Mouse (Mus musculus): Measurements from ENCODE around the gene Tbc1d17. TPM values are rescaled to one million over a fixed set of nuclear protein-coding genes. Genes with fewer than 3 reads are reported as not detected.
A peak's percentile ranks its signal among the peaks of the same experiment; 100 is the strongest.

The Tbc1d17 gene
- polyA plus RNA-seq, 1 experiment from 2014 or later: 69.9 TPM

GRCm38 (mm10) chr7:44860576-44861428 lies 11.9 kb upstream of the Tbc1d17 start:
- DNase-seq (ENCODE audit: low spot score): peak; percentile 91
- H3K4me3 ChIP-seq (ENCODE audit: low read depth, low read length): no peak overlapping the region
- no peaks in the 10 kb centered on the region for H3K27me3 ChIP-seq (ENCODE audit: control insufficient read depth, insufficient read depth, low read length)
- no peak overlapping the region for H3K4me2 ChIP-seq (ENCODE audit: low read depth, low read length, severe bottlenecking)
- H3K27ac ChIP-seq (ENCODE audit: low read depth, low read length): peak overlapping the region; percentile 32; the same call in 1 of the 2 replicates
- peaks cover 20% of the 10 kb centered on the region for H3K36me3 ChIP-seq (ENCODE audit: control insufficient read depth, insufficient read depth, low read length)
- 57% methylated on average over 22 of the region's 22 CpGs for WGBS
- H3K9ac ChIP-seq (ENCODE audit: low read length): no peak overlapping the region
- peaks cover 8% of the 10 kb centered on the region; the same call in 1 of the 2 replicates for H3K4me1 ChIP-seq (replicated peaks; ENCODE audit: control insufficient read depth, insufficient read depth, low read length)
- peak; percentile 25; the same call in 1 of the 2 replicates for ATAC-seq (replicated peaks; ENCODE audit: low FRiP score)
- H3K9me3 ChIP-seq (ENCODE audit: control insufficient read depth, low read length): no peaks in the 10 kb centered on the region

DNA sequence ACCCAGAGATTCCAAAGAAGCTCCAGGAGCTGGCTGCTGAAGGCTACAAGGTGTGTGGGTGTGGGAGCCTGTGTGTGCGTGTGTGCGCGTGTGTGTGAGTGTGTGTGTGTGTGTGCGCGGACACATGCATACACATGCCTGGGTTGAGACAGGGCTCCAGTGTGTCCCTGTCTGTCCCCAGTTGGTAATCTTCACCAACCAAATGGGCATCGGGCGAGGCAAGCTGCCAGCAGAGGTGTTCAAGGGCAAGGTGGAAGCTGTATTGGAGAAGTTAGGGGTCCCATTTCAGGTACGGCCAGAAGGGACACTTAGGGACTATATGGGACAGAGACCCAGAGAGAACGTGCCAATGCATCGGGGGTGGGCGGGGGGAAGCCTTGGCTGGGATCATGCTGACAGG lies 11.0 kb upstream of the Tbc1d17 start:
- H3K4me1 ChIP-seq (replicated peaks; ENCODE audit: control insufficient read depth, insufficient read depth, low read length): peaks cover 11% of the 10 kb centered on the region
- no peaks in the 10 kb centered on the region for H3K9me3 ChIP-seq (ENCODE audit: control insufficient read depth, low read length)
- 92% methylated on average over 11 of the region's 11 CpGs for WGBS
- H3K27me3 ChIP-seq (ENCODE audit: control insufficient read depth, insufficient read depth, low read length): no peaks in the 10 kb centered on the region
- H3K4me3 ChIP-seq (ENCODE audit: low read depth, low read length): no peak overlapping the region
- no peak overlapping the region for H3K4me2 ChIP-seq (ENCODE audit: low read depth, low read length, severe bottlenecking)
- H3K9ac ChIP-seq (ENCODE audit: low read length): no peak overlapping the region
- DNase-seq (ENCODE audit: low spot score) (no peak), ATAC-seq (replicated peaks; ENCODE audit: low FRiP score) (no peak)
- H3K36me3 ChIP-seq (ENCODE audit: control insufficient read depth, insufficient read depth, low read length): peaks cover 20% of the 10 kb centered on the region
- no peak overlapping the region for H3K27ac ChIP-seq (ENCODE audit: low read depth, low read length)

DNA sequence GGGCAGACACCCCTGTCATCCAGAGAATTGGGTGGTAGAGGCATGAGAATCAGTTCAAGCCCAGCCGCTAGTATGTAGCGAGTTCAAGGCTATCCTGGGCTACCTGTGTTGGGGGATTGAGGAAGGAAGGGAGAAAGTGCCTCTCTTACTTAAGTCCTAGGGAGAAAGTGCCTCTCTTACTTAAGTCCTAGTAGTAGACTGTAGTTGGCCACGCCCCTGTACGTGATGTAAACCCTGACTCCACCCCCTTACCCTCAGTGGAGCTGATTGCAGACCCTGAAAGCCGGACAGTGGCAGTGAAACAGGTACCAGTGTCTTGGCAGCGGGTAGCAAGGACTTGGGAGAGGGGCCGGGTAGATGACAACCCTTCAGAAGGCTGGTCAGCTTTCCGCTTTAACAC lies 9.0 kb upstream of the Tbc1d17 start:
- no peak for ATAC-seq (replicated peaks; ENCODE audit: low FRiP score)
- 30% methylated on average over 8 of the region's 8 CpGs for WGBS

GRCm38 (mm10) chr7:44857042-44857552 lies 8.2 kb upstream of the Tbc1d17 start, which contains the start of gene Pnkp:
TSS of gene Pnkp (plus strand) at chr7:44857139.
- Histone ChIP-seq H3K9ac (ENCODE audit: low read length) (peak within 1 kb of the TSS; percentile 67), H3K27ac (ENCODE audit: low read depth, low read length) (peak within 1 kb of the TSS; percentile 65), H3K27me3 (ENCODE audit: control insufficient read depth, insufficient read depth, low read length) (no peaks in the 10 kb centered on the region), H3K36me3 (ENCODE audit: control insufficient read depth, insufficient read depth, low read length) (no peaks in the 10 kb centered on the region), H3K4me3 (ENCODE audit: low read depth, low read length) (peak within 1 kb of the TSS; percentile 50), H3K9me3 (ENCODE audit: control insufficient read depth, low read length) (no peaks in the 10 kb centered on the region), H3K4me1 (replicated peaks; ENCODE audit: control insufficient read depth, insufficient read depth, low read length) (peaks cover 21% of the 10 kb centered on the region), H3K4me2 (ENCODE audit: low read depth, low read length, severe bottlenecking) (peak within 1 kb of the TSS; percentile 93)
- ATAC-seq (replicated peaks; ENCODE audit: low FRiP score): peak; percentile 51
- peak; percentile 91 for DNase-seq (ENCODE audit: low spot score)
- WGBS: under 1% methylated on average over 32 of the region's 32 CpGs

More for the DNA sequence above, 9.0 kb upstream of the Tbc1d17 start:
- peaks cover 21% of the 10 kb centered on the region for H3K4me1 ChIP-seq (replicated peaks; ENCODE audit: control insufficient read depth, insufficient read depth, low read length)
- no peaks in the 10 kb centered on the region for H3K27me3 ChIP-seq (ENCODE audit: control insufficient read depth, insufficient read depth, low read length)
- DNase-seq (ENCODE audit: low spot score): no peak
- H3K4me2 ChIP-seq (ENCODE audit: low read depth, low read length, severe bottlenecking): peak overlapping the region; percentile 93
- H3K36me3 ChIP-seq (ENCODE audit: control insufficient read depth, insufficient read depth, low read length): peaks cover under 1% of the 10 kb centered on the region; the same call in 1 of the 2 replicates
- H3K27ac ChIP-seq (ENCODE audit: low read depth, low read length): no peak overlapping the region
- peak overlapping the region; percentile 67 for H3K9ac ChIP-seq (ENCODE audit: low read length)
- H3K4me3 ChIP-seq (ENCODE audit: low read depth, low read length): peak overlapping the region; percentile 50
- H3K9me3 ChIP-seq (ENCODE audit: control insufficient read depth, low read length): no peaks in the 10 kb centered on the region

DNA sequence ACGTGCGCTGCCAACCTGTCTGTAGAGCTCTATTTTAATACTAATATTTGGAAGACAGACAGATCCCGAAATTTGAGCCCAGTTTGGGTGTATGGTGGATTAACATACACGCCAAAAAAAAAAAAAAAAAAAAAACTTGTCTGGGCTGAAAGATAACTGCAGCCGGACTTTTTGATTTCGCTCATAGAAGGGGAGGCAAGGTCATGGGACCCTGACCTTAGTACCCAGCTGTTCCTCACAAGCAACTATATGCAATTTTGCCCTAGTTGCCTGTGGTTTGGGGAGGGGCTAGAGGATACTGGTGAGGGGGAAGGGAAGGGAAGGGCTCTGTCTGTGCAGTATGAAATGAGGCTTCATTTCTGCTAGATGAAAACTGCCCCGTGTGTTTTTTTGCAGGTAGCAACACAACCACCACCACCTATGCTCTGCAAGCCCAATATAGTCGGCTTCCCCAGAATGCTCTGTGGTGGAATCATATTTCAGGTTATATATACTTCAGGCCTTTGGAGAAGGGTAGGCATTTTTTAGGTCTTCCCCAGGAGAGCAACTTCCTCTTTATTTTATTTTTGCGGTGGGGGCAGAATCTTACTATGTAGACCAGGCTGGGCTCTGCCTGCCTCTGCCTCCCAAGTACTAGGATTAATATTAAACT lies 7.5 kb upstream of the Tbc1d17 start:
- Histone ChIP-seq H3K4me1 (replicated peaks; ENCODE audit: control insufficient read depth, insufficient read depth, low read length) (peaks cover 21% of the 10 kb centered on the region), H3K9me3 (ENCODE audit: control insufficient read depth, low read length) (no peaks in the 10 kb centered on the region), H3K27ac (ENCODE audit: low read depth, low read length) (peak overlapping the region; percentile 65; the same call in 1 of the 2 replicates), H3K4me3 (ENCODE audit: low read depth, low read length) (peak overlapping the region; percentile 50), H3K27me3 (ENCODE audit: control insufficient read depth, insufficient read depth, low read length) (no peaks in the 10 kb centered on the region), H3K4me2 (ENCODE audit: low read depth, low read length, severe bottlenecking) (peak overlapping the region; percentile 93), H3K36me3 (ENCODE audit: control insufficient read depth, insufficient read depth, low read length) (no peaks in the 10 kb centered on the region), H3K9ac (ENCODE audit: low read length) (peak overlapping the region; percentile 67; the same call in 1 of the 2 replicates)
- no peak for DNase-seq (ENCODE audit: low spot score)
- no peak for ATAC-seq (replicated peaks; ENCODE audit: low FRiP score)
- WGBS: 65% methylated on average over 9 of the region's 9 CpGs

DNA sequence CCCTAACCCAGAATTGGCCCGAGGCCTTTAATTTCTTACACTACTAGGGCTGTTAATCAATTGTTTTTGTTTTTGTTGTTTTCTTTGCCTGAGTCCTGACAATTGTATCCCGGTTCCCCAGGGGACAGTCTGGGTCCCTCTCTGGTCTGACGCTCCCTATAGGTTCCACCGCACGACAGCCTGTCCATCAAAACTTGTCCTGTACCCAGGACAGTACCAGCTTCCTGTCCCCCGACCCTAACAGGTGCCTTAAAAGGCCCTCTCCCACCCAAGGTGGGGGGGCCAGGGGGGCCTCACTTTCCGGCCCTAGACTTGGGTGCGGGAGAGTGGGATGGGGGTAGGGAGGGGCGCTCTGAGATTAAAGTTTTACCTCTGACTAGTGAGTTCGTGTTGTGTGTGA lies 6.2 kb upstream of the Tbc1d17 start:
- no peaks in the 10 kb centered on the region for H3K36me3 ChIP-seq (ENCODE audit: control insufficient read depth, insufficient read depth, low read length)
- peak overlapping the region; percentile 44 for H3K4me3 ChIP-seq (ENCODE audit: low read depth, low read length)
- H3K27me3 ChIP-seq (ENCODE audit: control insufficient read depth, insufficient read depth, low read length): no peaks in the 10 kb centered on the region
- peaks cover 28% of the 10 kb centered on the region for H3K4me1 ChIP-seq (replicated peaks; ENCODE audit: control insufficient read depth, insufficient read depth, low read length)
- WGBS: 39% methylated on average over 10 of the region's 10 CpGs
- peak overlapping the region; percentile 94 for H3K4me2 ChIP-seq (ENCODE audit: low read depth, low read length, severe bottlenecking)
- DNase-seq (ENCODE audit: low spot score) (no peak), ATAC-seq (replicated peaks; ENCODE audit: low FRiP score) (no peak)
- H3K9me3 ChIP-seq (ENCODE audit: control insufficient read depth, low read length): no peaks in the 10 kb centered on the region
- peak overlapping the region; percentile 70 for H3K9ac ChIP-seq (ENCODE audit: low read length)
- peak overlapping the region; percentile 86 for H3K27ac ChIP-seq (ENCODE audit: low read depth, low read length)

- Histone ChIP-seq H3K4me2 (ENCODE audit: low read depth, low read length, severe bottlenecking) (peak overlapping the region; percentile 94), H3K4me3 (ENCODE audit: low read depth, low read length) (peak overlapping the region; percentile 44), H3K27ac (ENCODE audit: low read depth, low read length) (peak overlapping the region; percentile 86), H3K4me1 (replicated peaks; ENCODE audit: control insufficient read depth, insufficient read depth, low read length) (peaks cover 28% of the 10 kb centered on the region), H3K36me3 (ENCODE audit: control insufficient read depth, insufficient read depth, low read length) (no peaks in the 10 kb centered on the region), H3K9me3 (ENCODE audit: control insufficient read depth, low read length) (no peaks in the 10 kb centered on the region), H3K27me3 (ENCODE audit: control insufficient read depth, insufficient read depth, low read length) (no peaks in the 10 kb centered on the region), H3K9ac (ENCODE audit: low read length) (peak overlapping the region; percentile 70)
- DNase-seq (ENCODE audit: low spot score) (peak; percentile 86), ATAC-seq (replicated peaks; ENCODE audit: low FRiP score) (peak; percentile 14; the same call in 1 of the 2 replicates)
- WGBS: 3% methylated on average over 45 of the region's 45 CpGs
Measured at GRCm38 (mm10) chr7:44854356-44855031, 5.6 kb upstream of the Tbc1d17 start.

Measured in forebrain, embryonic 11.5 days (tissue).